Mouse (Mus musculus): ENCODE results near the gene Cdc5l.
"Not testable (repeated sequence)": the region's sequence is repeated elsewhere in the genome, so short reads cannot be mapped to it uniquely, and the experiment has no call there.

Cdc5l gene

DNA sequence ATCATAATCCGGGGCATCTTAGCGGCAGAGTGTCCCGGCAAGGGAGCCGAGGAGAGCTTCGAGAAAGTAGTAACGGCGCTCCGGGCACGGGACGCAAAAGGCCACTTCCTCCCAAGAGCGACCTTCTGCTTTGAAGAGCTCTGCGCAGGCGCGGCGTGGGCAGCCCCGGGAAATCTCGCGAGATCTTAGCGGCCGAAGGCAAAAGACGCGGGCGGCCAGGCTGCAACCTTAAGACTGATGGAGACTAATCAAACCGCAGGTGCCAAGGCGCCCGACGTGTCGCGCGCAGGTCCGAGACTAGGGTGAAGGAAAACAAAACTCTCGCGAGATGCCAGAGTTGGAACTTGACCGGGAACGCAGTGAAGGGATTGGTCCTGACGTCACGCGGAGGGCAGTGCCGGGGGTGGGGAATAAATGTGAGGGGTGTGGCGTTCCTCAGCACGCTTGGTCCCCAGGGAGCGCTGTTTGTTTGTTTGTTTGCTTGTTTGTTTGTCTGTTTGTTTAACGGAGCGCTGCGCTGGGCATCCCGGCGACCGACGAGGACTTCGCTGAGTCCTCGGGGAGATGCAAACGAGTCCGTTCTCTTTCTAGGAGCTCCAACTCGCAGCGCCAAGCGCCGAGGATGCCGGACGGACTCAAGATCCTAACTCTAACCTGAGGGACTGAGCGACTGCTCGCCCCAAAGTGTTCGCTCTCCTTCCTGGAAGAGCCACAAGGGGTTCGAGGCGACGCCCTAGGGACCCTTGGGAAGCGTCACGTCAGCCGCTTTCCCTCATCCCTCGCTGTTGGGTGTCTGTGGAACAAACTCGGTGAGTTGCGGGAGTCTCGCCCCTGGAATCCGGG lies at the start of gene Cdc5l:
Cdc5l (minus strand) TSS at position 319 of the 843 bp plus-strand sequence.
- DNase-seq (ENCODE audit: low read depth, low spot score): peak; percentile 97

- DNase-seq (ENCODE audit: low read depth, low spot score): peak; percentile 41
These were observed 46.9 kb upstream of the Cdc5l start for GRCm38 (mm10) chr17:45480429-45480828.

DNA sequence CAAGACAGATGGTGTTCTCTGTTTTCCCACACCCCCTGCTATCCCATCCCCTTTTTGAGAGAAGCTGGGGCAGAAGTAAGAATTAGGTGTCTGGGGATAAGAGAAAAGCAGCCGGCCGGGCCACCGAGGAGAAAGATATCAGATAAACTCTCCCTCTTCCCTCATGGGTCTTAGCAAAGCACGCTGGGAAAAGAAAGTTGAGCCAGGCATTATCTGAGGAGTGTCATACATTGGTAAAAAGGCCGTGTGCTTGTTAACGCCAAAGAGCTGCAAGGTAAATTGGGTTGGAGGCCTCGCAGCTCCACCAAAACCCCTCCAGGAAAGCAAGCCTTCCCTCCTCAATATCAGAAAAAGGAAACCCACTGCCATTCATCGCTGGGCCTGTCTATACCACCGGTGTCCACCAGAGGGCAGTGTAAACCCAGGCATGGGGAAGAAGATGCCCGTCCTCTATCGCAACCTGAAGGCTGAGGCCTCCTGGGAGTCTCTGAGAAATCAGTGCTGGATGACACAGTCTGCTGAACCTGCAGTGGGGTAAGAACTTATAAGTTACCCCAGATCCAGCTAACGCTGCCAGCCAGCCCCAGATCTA lies 44.8 kb upstream of the Cdc5l start:
- peak; percentile 74 for DNase-seq (ENCODE audit: low read depth, low spot score)

- DNase-seq (ENCODE audit: low read depth, low spot score): peak; percentile 83
These were observed 41.3 kb upstream of the Cdc5l start, which contains the start of gene Spats1 for GRCm38 (mm10) chr17:45474669-45475465. Gene Spats1, minus strand, starts transcription at chr17:45475415.

DNA sequence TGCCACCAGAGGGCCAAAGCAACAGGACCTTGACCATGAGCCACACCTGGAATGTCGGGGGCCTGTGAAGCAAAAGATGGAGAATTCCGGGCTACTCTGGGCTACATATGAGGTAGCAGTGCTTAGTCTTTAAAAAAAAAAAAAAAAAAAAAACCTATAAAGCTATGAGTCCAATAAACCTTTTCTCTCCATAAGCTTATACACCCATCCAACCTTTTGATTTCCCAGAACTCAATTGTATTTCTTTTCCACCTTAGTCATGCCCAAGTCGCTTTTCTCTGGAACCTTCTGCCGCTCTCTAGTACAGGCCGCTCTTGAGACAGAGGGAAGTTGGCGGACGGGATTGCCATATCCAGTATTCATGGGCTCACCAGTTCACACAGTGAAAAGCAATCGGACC lies 40.6 kb upstream of the Cdc5l start:
- DNase-seq (ENCODE audit: low read depth, low spot score): no peak

GRCm38 (mm10) chr17:45473667-45474066 lies 40.1 kb upstream of the Cdc5l start:
- DNase-seq (ENCODE audit: low read depth, low spot score): no peak

DNA sequence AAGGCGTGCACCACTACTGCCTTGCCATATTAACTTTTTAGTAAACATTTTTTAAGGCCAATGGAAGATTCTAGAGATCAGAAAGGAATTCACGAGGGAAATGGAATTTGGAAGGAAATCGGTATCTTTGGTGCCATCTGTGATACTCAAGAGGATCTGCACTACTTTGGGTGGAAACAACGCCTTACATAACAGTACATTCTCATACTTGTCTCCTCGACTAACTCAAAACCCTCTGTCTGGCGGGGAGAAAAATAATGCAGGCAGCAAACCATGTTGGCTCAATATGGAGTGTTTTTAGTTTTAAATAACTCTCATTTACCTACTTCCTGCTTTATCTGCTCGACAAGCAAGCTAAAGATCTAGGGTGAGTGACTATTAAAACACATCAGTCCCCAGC lies 37.2 kb upstream of the Cdc5l start:
- no peak for DNase-seq (ENCODE audit: low read depth, low spot score)

DNA sequence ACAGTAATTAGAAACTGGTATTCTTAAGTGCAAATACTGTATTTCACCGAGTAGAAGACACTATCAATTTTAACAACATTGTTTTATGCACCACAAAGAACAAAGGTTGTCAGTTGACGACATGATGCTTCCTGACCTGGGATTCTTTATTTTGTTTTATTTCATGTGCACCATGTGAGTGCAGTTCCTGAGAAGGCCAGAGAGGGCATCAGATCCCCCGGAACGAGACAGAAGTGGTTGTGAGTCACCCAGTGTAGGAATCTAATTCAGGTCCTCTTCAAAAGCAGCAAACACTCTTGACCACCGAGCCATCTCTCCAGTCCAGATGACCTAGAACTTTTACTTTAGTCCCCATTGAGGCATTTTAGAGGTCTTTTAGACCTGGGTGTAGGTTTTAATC lies 34.8 kb upstream of the Cdc5l start:
- no peak for DNase-seq (ENCODE audit: low read depth, low spot score)

DNA sequence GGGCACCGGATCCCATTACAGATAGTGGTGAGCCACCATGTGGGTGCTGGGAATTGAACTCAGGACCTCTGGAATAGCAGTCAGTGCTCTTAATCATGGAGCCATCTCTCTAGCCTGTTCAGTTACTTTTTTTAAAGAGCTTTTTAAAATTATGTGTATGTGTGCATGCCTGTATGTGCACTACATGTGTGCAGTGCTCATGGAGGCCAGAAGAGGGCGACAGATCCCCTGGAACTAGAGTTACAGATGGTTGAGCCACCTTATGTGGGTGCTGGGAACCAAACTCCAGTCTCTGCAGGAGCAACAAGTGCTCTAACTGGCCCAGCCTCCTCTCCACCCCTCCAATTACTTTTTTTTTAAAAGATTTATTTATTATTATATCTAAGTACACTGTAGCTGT lies 33.2 kb upstream of the Cdc5l start:
- DNase-seq (ENCODE audit: low read depth, low spot score): no peak

DNA sequence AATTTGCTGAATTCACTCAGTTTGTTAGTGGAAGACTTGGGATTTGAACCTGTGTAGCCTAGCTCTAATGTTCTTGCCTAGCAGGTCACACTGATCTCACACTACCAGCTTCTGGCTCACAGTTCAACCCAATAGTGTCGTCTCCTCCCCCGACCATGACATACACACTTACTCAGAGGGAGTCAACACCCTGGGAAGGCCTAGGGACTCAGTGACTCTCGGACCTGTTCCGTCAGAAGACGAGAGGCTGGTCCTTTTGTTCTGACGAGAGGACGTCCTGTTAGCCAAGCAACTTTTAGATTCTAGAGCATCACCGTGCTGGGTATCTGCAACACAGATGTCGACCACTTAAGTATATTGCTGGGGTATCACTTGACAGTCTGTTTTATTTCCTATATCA lies 30.7 kb upstream of the Cdc5l start:
- no peak for DNase-seq (ENCODE audit: low read depth, low spot score)

DNA sequence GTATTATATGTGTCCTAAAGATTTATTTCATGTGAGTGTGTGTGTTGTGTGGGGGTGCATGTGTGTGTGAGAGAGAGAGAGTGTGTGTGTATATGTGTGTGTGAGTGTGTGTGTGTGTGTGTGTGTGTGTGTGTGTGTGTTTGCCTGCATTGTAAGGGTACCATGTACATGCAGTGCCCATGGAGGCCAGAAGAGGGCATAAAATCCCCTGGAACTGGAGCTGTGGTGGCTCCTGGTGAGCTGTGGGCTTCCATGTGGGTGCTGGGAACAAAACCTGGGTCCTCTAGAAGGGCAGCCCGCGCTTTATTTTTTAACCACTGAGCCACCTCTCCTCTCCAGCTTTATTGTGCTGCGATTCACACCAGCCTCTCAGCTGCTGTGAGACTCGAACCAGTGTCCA lies 29.0 kb upstream of the Cdc5l start:
- DNase-seq (ENCODE audit: low read depth, low spot score): no peak

- DNase-seq (ENCODE audit: low read depth, low spot score): no peak
These were observed 25.5 kb upstream of the Cdc5l start for GRCm38 (mm10) chr17:45459062-45459461.

DNA sequence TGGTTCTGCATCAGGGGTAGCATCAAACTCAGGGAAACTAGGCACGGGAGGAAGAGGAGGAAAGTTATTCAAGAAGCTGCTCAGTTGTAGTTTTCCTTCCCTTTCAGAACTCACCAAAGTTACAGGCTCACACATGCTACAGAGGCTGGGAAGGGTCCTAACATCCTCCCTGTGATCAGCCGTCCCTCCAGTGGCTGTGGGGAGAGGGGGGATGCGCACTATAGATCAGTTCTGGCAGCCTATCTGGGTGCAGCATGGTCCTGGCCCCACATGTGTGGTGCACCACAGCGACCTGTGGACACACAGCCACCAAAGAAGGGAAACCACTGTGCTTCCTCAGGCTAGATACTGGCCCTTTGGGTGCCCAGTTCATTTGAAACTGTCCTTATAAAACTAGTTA lies 25.0 kb upstream of the Cdc5l start:
- DNase-seq (ENCODE audit: low read depth, low spot score): no peak

DNA sequence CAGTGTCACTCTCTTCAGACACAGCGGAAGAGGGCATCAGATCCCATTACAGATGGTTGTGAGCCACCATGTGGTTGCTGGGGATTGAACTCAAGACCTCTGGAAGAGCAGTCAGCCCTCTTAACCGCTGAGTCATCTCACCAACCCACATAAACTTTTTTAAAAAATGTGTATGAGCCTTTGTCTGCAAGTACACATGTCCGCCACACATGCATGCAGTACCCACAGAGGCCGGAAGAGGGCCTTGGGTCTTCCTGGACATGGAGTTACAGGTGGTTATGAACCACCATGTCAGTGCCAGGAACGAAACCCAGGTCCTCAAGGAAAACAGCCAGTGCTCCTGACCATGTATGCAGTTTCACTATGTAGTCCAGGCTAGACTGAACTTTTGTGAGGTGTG lies 23.9 kb upstream of the Cdc5l start:
- no peak for DNase-seq (ENCODE audit: low read depth, low spot score)

- DNase-seq (ENCODE audit: low read depth, low spot score): no peak
These were observed 23.0 kb upstream of the Cdc5l start for GRCm38 (mm10) chr17:45456260-45457152.

GRCm38 (mm10) chr17:45455783-45456182 lies 22.2 kb upstream of the Cdc5l start:
- not testable (repeated sequence) for DNase-seq (ENCODE audit: low read depth, low spot score)

- DNase-seq (ENCODE audit: low read depth, low spot score): no peak
These were observed 21.3 kb upstream of the Cdc5l start for GRCm38 (mm10) chr17:45454794-45455193.

DNA sequence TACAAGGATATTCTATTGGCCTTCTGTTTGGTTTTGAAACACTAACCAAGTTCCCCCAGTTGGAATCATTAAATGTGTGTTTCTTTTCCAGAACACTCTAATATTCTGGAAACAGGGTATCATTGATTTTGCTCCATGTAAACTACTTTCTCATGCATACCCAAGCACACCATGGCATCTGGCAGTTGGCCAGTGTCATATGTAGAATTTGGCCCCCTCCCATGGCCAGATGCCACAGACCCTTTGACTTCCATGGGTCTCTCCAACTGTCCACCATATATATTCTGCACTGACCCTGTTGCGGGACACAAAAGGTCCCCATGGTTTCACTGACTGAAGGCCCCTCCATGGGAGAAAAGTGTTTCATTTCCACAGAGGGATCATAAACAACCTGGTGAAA lies 18.7 kb upstream of the Cdc5l start:
- DNase-seq (ENCODE audit: low read depth, low spot score): no peak

DNA sequence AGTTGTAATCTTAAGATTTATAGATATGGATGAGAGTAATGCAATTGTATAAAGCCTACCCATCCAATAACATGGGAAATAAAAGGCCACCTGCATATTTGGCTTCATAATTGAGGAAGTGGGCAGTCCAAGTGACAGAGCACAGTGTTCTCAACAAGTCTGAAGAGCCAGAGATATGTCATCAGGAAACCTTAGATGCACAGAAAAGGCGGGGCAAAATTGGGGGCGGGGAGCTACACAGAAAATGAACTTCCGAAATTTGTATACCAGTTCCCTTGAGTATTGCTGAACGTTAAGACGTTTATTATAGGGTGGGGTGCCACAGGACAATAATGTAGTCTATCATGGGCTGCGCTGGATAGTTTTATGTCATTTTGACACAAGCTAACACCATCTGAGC lies 16.6 kb upstream of the Cdc5l start:
- DNase-seq (ENCODE audit: low read depth, low spot score): no peak

DNA sequence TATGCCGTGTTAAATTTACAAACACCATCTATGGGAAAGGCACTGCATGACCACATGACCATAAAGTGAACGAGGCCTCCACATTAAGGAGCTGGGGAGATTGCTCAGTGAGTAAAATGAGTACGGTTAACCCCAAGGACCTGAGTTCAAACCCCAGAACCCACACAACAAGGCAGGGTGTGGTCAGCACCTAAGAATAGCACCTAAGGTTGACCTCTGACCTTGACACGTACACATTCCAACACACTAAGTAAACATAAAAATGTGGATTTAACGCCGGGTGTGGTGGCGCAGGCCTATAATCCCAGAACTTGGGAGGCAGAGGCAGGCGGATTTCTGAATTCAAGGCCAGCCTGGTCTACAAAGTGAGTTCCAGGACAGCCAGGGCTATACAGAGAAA lies 16.0 kb upstream of the Cdc5l start:
- no peak for DNase-seq (ENCODE audit: low read depth, low spot score)

GRCm38 (mm10) chr17:45447063-45447462 lies 13.5 kb upstream of the Cdc5l start:
- no peak for DNase-seq (ENCODE audit: low read depth, low spot score)

Data from CD4-positive helper T cell, adult 2 months (primary cell).